Mouse (Mus musculus) spleen, adult 2 months (tissue): ENCODE measurements around the gene Olfr791. TPM values are rescaled to one million over a fixed set of nuclear protein-coding genes. Genes with fewer than 3 reads are reported as not detected.

Source experiments
- DNase-seq, 2 experiments: peaks; one replicate each; pipeline versions ENCODE4 v3.0.0 to v3.0.0-alpha.2; 2012 to 2021; ENCODE audit warnings: low spot score in 2 of 2, low read depth in 1 of 2
- H3K27ac ChIP-seq: fragments of 200-500 bp; 2 replicates; pipeline ENCODE4 v1.5.1; 2012; ENCODE audit warnings: low read length, inconsistent platforms; ENCODE audit not compliant: insufficient read depth
- H3K27me3 ChIP-seq: fragments of 200-500 bp; 2 replicates; pipeline ENCODE4 v1.6.1; 2012; ENCODE audit warnings: mild to moderate bottlenecking, moderate library complexity, low read length, inconsistent platforms; ENCODE audit not compliant: control insufficient read depth, insufficient read depth
- H3K36me3 ChIP-seq: fragments of 200-500 bp; 2 replicates; pipeline ENCODE4 v1.6.1; 2012; ENCODE audit warnings: mild to moderate bottlenecking, low read length, inconsistent platforms; ENCODE audit not compliant: control insufficient read depth, insufficient read depth
- H3K4me1 ChIP-seq: fragments of 200-500 bp; 2 replicates; pipeline ENCODE4 v1.6.1; 2011; ENCODE audit warnings: inconsistent platforms; ENCODE audit not compliant: control insufficient read depth, insufficient read depth, insufficient read length
- H3K4me3 ChIP-seq: fragments of 200-500 bp; 2 replicates; pipeline ENCODE4 v1.5.1; 2011; ENCODE audit warnings: mild to moderate bottlenecking, inconsistent platforms; ENCODE audit not compliant: insufficient read depth, insufficient read length; ENCODE audit errors: extremely low read depth
- CTCF ChIP-seq: fragments of 200-500 bp; IDR thresholded peaks from 2 replicates; pipeline ENCODE4 v1.5.1; 2011; ENCODE audit warnings: mild to moderate bottlenecking, inconsistent platforms; ENCODE audit not compliant: insufficient read depth, insufficient read length, insufficient replicate concordance; ENCODE audit errors: extremely low read depth
- POLR2A ChIP-seq: fragments of 200-500 bp; IDR thresholded peaks from 2 replicates; pipeline ENCODE4 v1.6.1; 2011; ENCODE audit warnings: low read depth, low read length, inconsistent platforms
- WGBS: fragments of 180-500 bp; shearing (Covaris S2); methylation state at CpG from one replicate; pipeline ENCODE4 v1.1.7; 2018; 5-methylcytosine and 5-hydroxymethylcytosine counted together
- polyA plus RNA-seq: library from polyadenylated mRNA; depleted of rRNA; stranded (reverse); fragments of >200 nt; gene quantifications from 2 replicates; pipeline ENCODE4 v1.2.3, GENCODE M21; 2012; rRNA removed

Olfr791 gene
- polyA plus RNA-seq, 1 experiment = not detected

DNA sequence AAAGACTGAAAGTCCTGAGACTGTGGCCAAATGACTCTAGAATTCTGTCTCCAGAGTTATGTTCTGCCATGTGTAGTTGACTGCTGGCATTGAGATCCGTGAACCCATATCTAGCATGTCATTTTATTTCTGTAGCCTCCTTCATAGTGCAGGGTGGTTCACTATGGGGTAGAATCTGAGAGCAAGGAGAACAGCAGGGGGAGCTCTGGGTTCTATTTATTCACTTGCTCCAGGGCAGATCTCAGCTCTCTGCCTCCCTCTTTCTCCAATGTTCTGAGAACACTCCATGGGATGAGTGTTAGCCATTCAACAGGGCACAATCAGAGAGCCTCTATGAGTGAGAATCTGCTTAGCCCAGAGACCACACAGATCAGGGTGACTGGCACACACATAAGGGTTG is 27.8 kb downstream of the Olfr791 start:
- TF ChIP-seq CTCF (no peak), POLR2A (no peak)
- Histone ChIP-seq H3K36me3 (no peaks in the 10 kb centered on the region), H3K4me3 (no peak overlapping the region), H3K4me1 (no peaks in the 10 kb centered on the region), H3K27ac (no peak overlapping the region), H3K27me3 (no peaks in the 10 kb centered on the region)
- DNase-seq = no peak
- WGBS = 70% methylated on average over 1 of the region's 1 CpGs

DNA sequence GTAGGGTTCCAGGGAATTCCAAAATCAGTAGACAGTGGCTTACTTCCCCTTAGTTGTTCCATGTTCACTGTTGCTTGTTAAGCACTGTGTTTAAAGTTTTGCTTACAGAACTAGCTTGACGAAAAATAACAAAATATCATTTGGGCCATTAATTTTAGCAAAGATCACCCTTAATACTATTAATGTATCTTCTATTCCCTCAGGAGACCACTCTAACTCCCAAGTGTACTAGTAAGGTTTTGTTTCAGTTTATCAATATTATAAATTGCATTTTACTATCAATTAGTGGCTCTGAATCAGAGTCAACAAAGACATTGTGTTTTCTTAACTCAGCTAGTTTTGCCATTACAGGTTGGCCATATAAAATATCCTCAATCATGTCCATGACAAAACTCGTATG is 45.8 kb downstream of the Olfr791 start, which contains the start of gene Olfr794:
Gene Olfr794, plus strand, starts transcription at position 301 of the 400 bp plus-strand sequence.
- TF ChIP-seq POLR2A = no peak
- DNase-seq = no peak
- Histone ChIP-seq H3K36me3 (no peaks in the 10 kb centered on the region), H3K27ac (no peak within 1 kb of the TSS), H3K4me3 (no peak within 1 kb of the TSS), H3K27me3 (no peaks in the 10 kb centered on the region), H3K4me1 (no peaks in the 10 kb centered on the region)
- 81% methylated on average over 2 of the region's 2 CpGs for WGBS

DNA sequence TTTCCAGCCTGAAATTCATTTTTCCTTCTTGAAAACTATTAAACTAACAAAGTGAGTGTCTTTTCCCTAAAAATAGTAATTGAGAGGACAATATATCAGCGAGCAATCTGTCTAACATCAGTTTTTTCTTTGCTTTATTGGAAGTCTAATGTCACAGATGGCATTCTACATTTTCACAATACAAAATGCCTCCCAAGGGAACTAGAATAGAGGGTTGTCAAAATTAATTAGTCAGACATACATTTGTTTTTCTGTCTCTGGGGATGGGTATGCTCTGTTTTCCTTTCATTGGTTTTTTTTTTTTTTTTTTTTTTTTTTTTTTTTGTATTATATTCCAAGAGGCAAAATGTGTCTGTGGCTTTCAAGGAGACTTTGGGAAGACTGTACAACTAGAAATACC is 55.5 kb downstream of the Olfr791 start:
- Histone ChIP-seq H3K27me3 (no peaks in the 10 kb centered on the region), H3K4me3 (no peak overlapping the region), H3K4me1 (no peaks in the 10 kb centered on the region), H3K36me3 (no peaks in the 10 kb centered on the region), H3K27ac (no peak overlapping the region)
- TF ChIP-seq CTCF (no peak), POLR2A (no peak)
- DNase-seq = no peak
- WGBS = 57% methylated on average over 1 of the region's 1 CpGs

Other genes starting within 250 kb of the Olfr791 start
- not detected in 2 replicates for gene Olfr780, start 203.7 kb upstream of the Olfr791 start, polyA plus RNA-seq
- gene Olfr781, start 192.9 kb upstream of the Olfr791 start, polyA plus RNA-seq = not detected in 2 replicates
- not detected in 2 replicates for gene Olfr782, start 172.9 kb upstream of the Olfr791 start, polyA plus RNA-seq
- not detected in 2 replicates for gene Olfr784, start 137.7 kb upstream of the Olfr791 start, polyA plus RNA-seq
- gene Olfr785, start 116.4 kb upstream of the Olfr791 start, polyA plus RNA-seq = not detected in 2 replicates
- not detected in 2 replicates for gene Olfr786, start 94.5 kb upstream of the Olfr791 start, polyA plus RNA-seq
- gene Olfr787, start 59.9 kb upstream of the Olfr791 start, polyA plus RNA-seq = not detected in 2 replicates
- not detected in 2 replicates for gene Olfr788, start 50.8 kb upstream of the Olfr791 start, polyA plus RNA-seq
- not detected in 2 replicates for gene Olfr789, start 37.0 kb upstream of the Olfr791 start, polyA plus RNA-seq
- not detected in 2 replicates for gene Olfr790, start 23.3 kb upstream of the Olfr791 start, polyA plus RNA-seq
- not detected in 2 replicates for gene Olfr792, start 17.4 kb downstream of the Olfr791 start, polyA plus RNA-seq
- not detected in 2 replicates for gene Olfr794, start 45.9 kb downstream of the Olfr791 start, polyA plus RNA-seq
- gene Olfr796, start 90.8 kb downstream of the Olfr791 start, polyA plus RNA-seq = not detected in 2 replicates
- gene Olfr798, start 106.1 kb downstream of the Olfr791 start, polyA plus RNA-seq = not detected in 2 replicates
- gene Olfr799, start 115.7 kb downstream of the Olfr791 start, polyA plus RNA-seq = not detected in 2 replicates
- gene Olfr800, start 135.9 kb downstream of the Olfr791 start, polyA plus RNA-seq = not detected in 2 replicates
- not detected in 2 replicates for gene Olfr801, start 152.1 kb downstream of the Olfr791 start, polyA plus RNA-seq
- gene Olfr802, start 166.4 kb downstream of the Olfr791 start, polyA plus RNA-seq = not detected in 2 replicates
- gene Olfr803, start 172.5 kb downstream of the Olfr791 start, polyA plus RNA-seq = not detected in 2 replicates
- not detected in 2 replicates for gene Olfr804, start 181.4 kb downstream of the Olfr791 start, polyA plus RNA-seq
- not detected in 2 replicates for gene Olfr805, start 207.6 kb downstream of the Olfr791 start, polyA plus RNA-seq
- not detected in 2 replicates for gene Olfr806, start 220.1 kb downstream of the Olfr791 start, polyA plus RNA-seq
- gene Olfr807, start 236.0 kb downstream of the Olfr791 start, polyA plus RNA-seq = not detected in 2 replicates
- not detected in 2 replicates for gene Olfr808, start 243.7 kb downstream of the Olfr791 start, polyA plus RNA-seq